12 mouse cellular contexts compared by ENCODE assay signal in genomic region chr12:83070848-83071247, GRCm38 (mm10).
"Had no signal": no experiment of that assay in that cellular context is flagged by ENCODE, and none has a peak within 500 bp of the region (broad histone marks: within the 10 kb centered on the region; RNA-seq: fewer than 3 reads in every experiment).

No protein-coding gene starts in this region.

- H3K4me2 ChIP-seq: limb, embryonic 15.5 days; neural tube, embryonic 15.5 days had no signal

- DNase-seq: kidney, adult 8-10 months; kidney, postnatal 36 days; left cerebral cortex, postnatal 4 days; lung, postnatal 4 days; midbrain, embryonic 14.5 days; thymus, postnatal 4 days had no signal

- H3K9ac ChIP-seq: limb, embryonic 15.5 days; neural tube, embryonic 15.5 days had no signal

- H3K27me3 ChIP-seq: limb, embryonic 15.5 days; neural tube, embryonic 15.5 days had no signal

- H3K9me3 ChIP-seq: limb, embryonic 15.5 days; midbrain, embryonic 10.5 days; neural tube, embryonic 15.5 days had no signal

- H3K4me3 ChIP-seq: limb, embryonic 15.5 days; midbrain, embryonic 10.5 days; myocyte; neural tube, embryonic 15.5 days had no signal

- ATAC-seq: lung, postnatal 0 days had no signal

- H3K27ac ChIP-seq: limb, embryonic 15.5 days; midbrain, embryonic 10.5 days; neural tube, embryonic 15.5 days; stomach, postnatal 0 days had no signal

- H3K36me3 ChIP-seq: limb, embryonic 15.5 days; midbrain, embryonic 10.5 days; neural tube, embryonic 15.5 days had no signal
